Mouse (Mus musculus): ENCODE measurements around the gene Abr.

- no peak for TF ChIP-seq POLR2A (IDR thresholded peaks at IDR 0.05; ENCODE audit: insufficient read length, low read depth)
- no peak for TF ChIP-seq TCF12 (IDR thresholded peaks at IDR 0.05; ENCODE audit: insufficient read depth, poor library complexity, severe bottlenecking)
- no peak for TF ChIP-seq POLR2AphosphoS2 (IDR thresholded peaks at IDR 0.05; ENCODE audit: insufficient read length, low read depth)
- TF ChIP-seq USF1 (IDR thresholded peaks at IDR 0.05; ENCODE audit: low read depth): no peak
- TF ChIP-seq TCF3 (IDR thresholded peaks at IDR 0.05; ENCODE audit: insufficient read length, low read depth): no peak
- TF ChIP-seq MAX (IDR thresholded peaks at IDR 0.05; ENCODE audit: low read depth): no peak
- TF ChIP-seq MYOG (IDR thresholded peaks at IDR 0.05; ENCODE audit: control insufficient read depth in 1 of 3, insufficient read depth in 1 of 3, insufficient read length in 2 of 3, low read depth in 2 of 3): no peak
- no peak for TF ChIP-seq CEBPB (IDR thresholded peaks at IDR 0.05; ENCODE audit: insufficient read depth, poor library complexity, severe bottlenecking)
- no peak for TF ChIP-seq E2F4 (IDR thresholded peaks at IDR 0.05; ENCODE audit: insufficient read depth)
- no peak for TF ChIP-seq REST (IDR thresholded peaks at IDR 0.05; ENCODE audit: insufficient read depth, insufficient read length)
Observed at GRCm38 (mm10) chr11:76588032-76588431, 34.1 kb downstream of the Abr start.
